Mouse (Mus musculus) cerebellum, adult 9-10 months (tissue): ENCODE measurements at regions not wholly inside any gene's neighbourhood (a gene's known extent, or its start where the extent isn't known, plus 50 kb on each side); places are given as distances from the start of the nearest gene placed in this dataset.

ENCODE experiments used
- DNase-seq: peaks from one replicate; pipeline ENCODE4 v3.0.0; 2022

GRCm38 (mm10) chr10:84212096-84212785, 228.2 kb downstream of the Nuak1 start:
- DNase-seq, result no peak

DNA sequence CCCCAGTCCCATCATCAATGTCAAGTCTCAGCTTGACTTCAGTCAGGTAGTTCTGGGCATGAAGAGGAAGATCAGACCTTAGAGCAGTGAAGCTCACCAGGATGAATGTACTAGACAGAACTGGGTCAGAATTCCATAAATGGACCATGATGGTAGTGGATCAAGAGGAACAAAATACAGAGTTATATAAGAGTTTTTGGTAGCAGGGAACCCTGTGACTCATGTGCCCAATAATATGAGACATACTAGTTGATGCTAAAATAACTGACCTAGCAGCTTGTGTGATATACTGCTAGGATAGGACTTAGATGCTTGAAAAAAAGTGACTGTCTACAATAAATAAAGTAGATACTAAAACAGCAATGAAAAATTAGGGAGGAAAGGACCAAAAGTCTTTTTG, 225.6 kb downstream of the Nuak1 start:
- peak; percentile 10 for DNase-seq

GRCm38 (mm10) chr10:84229224-84229921, 211.0 kb downstream of the Nuak1 start:
- no peak for DNase-seq

- no peak for DNase-seq
These were observed 210.2 kb downstream of the Nuak1 start for GRCm38 (mm10) chr10:84230011-84230781.

DNA sequence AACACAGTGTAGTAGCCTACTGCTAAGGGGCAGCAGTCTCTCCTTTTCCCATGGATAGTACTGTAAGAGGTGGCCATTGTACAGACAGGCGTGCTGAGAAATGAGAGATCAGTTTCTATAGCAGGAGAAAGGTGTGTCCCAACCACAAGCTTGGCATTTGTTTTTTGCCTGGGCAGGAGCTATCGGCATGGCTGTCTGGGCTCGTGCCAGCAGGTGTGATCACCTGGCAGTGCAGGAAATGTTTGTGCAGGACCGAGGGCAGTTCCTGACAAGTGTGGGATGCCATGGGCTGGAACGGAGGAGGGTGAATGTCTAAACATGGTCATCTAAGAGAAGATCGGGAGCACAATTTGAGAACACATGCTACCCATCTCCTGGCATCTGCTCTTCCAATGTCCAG, 205.4 kb downstream of the Nuak1 start:
- no peak for DNase-seq

GRCm38 (mm10) chr10:84236236-84236635, 204.2 kb downstream of the Nuak1 start:
- DNase-seq, result no peak

- peak; percentile 5 for DNase-seq
These were observed 202.0 kb downstream of the Nuak1 start for GRCm38 (mm10) chr10:84238279-84238963.

- DNase-seq, result no peak
These were observed 197.1 kb downstream of the Nuak1 start for GRCm38 (mm10) chr10:84243283-84243682.

DNA sequence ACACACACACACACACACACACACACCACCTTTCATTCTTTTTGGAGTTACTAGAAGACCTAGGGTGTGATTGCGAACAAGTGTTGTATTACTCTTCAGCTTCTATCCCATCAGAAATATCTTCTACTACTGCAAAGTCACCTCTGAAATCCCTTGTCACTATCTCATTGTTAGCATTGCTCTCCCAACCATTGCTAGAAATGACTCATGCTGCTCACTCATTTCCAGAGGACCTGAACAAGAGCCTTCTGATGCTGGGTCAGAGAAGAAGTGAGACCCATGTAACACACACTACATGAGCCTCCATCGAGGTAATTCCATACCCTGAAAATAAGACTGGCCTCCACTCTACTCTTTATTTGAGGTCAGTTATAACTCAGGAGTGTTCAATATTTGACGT, 191.1 kb downstream of the Nuak1 start:
- no peak for DNase-seq

DNA sequence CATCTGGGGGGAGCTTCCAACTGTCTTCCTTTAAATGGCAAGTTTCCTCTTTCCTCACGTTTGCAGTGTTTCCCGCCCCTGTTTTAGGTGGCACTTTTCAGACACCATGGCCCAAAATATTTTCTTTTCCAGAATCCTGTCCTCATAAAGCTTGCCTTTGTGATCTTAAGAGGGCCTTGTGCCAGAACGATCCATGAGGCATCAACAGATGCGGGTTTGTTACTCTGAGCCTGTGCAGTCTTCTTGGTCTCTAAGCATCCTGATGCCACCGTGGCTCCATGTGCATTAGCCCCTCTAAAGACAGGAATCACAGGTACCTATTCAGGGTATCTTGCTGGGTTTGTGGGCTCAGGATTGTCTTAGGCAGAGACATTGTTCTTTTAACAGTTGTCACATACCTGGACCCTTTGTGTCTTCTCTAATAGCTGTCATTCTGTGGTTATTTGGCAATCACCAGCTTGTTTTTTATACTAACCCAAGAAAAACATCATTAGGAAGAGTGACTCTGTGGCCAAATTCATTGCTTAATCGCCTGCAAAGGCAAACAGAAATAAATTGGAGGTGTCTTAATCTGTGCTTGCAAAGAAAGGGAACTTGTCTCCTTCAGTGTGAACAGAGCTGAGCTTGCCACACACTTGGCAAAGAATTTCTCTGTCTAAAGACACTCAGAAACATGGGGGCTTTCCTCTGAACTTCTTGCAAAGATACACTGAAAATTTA, 179.3 kb downstream of the Nuak1 start:
- DNase-seq, result no peak

DNA sequence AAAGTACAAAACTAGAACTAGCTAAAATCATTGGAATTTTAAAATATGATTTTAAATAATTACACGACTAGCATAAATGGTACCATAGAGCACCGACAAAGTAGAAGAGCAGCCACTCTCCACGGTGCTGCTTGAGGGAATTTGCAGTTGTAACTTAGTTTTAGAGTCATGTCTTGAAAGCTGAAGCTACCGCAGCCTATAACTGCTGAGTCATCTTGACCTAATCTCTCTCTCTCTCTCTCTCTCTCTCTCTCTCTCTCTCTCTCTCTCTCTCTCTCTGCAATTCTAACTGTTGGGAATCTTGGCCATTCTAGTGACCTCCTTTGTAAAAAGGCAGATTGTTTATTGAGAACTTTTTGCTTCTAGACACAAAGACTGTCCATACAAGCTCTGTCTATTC, 177.5 kb downstream of the Nuak1 start:
- DNase-seq, result no peak

DNA sequence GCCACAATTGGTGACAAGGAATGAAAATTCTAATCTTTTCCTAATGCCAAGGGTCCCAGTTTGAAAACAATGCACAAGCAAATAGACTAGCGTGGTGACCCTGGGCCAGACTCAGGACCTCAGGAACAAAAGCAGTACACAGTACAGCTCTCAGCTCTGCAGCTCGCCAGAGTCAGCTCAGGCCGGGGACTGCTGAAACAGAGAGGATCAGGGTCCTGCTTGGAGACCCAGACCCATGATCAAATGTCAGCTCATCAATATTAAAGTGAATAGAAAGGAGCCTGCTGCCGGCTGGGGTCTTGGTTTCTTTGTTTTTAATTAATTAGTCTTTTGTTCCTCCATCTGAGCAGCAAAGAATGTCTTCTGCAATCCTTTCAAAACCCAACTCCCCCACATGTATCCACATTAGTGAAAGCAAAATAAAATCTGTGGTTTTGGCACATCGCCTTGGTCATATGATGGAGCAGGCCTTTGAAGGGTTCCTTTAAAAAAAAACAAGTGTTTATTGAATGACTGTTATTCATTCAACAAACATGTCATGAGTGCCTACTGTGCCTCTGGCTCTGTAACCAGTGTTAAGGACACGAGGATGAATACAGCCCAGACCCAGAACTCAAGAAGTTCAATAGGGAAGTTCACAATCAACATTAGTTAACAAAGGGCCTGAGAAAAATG, 154.4 kb downstream of the Nuak1 start:
- no peak for DNase-seq

- no peak for DNase-seq
These were observed 146.0 kb downstream of the Nuak1 start for GRCm38 (mm10) chr10:84294422-84294821.

- no peak for DNase-seq
These were observed 144.2 kb downstream of the Nuak1 start for GRCm38 (mm10) chr10:84296168-84296567.

GRCm38 (mm10) chr10:84301561-84301960, 138.8 kb downstream of the Nuak1 start:
- DNase-seq, result no peak

- no peak for DNase-seq
These were observed 137.4 kb downstream of the Nuak1 start for GRCm38 (mm10) chr10:84302821-84303520.

DNA sequence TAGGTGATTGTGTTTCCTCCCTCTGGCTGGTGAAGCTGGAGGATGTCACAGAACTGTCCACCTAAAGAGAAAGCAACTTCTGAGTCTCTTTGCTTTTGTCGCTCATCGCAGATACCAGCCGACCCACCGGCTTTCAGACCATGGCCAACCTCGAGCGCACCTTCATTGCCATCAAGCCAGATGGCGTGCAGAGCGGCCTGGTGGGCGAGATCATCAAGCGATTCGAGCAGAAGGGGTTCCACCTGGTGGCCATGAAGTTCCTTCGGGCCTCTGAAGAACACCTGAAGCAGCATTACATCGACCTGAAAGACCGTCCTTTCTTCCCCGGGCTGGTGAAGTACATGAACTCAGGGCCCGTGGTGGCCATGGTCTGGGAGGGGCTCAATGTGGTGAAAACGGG, 131.7 kb downstream of the Nuak1 start:
- DNase-seq, result peak; percentile 74

DNA sequence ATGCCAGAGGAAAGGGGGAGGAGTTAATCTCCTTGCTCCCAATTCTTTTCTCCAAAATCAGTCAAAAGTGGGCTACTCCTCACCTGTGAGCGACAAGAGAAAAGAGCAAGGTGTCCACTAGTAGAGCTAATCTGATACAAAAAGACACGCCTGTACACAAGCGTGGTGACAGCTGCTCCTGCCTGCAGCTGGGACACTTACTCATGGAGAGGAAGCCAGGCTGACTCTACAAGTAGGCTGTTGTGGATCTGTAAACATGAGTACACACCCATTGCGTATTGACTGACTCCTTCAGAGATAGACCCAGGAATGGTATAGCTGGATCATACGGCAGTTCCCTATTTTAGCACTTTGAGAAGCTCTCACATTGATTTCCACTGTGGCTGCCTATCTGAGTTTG, 129.7 kb downstream of the Nuak1 start:
- DNase-seq, result no peak

GRCm38 (mm10) chr10:84312656-84313055, 127.7 kb downstream of the Nuak1 start:
- DNase-seq, result no peak

GRCm38 (mm10) chr10:84316857-84317256, 123.5 kb downstream of the Nuak1 start:
- no peak for DNase-seq

- DNase-seq, result no peak
These were observed 122.4 kb downstream of the Nuak1 start for GRCm38 (mm10) chr10:84317960-84318359.
